Mouse (Mus musculus) ovary, postnatal 36 days (tissue): ENCODE measurements around the gene Sobp.

Experiments
- DNase-seq: peaks from one replicate; pipeline ENCODE4 v3.0.0; 2022; ENCODE audit warnings: low spot score, mixed read lengths

The Sobp gene

GRCm38 (mm10) chr10:43174326-43175155 lies at the start of gene Sobp, which contains the start of gene 9030612E09Rik:
Sobp (minus strand) TSS chr10:43174530.
9030612E09Rik (plus strand) TSS chr10:43174704.
- peak; percentile 76 for DNase-seq

DNA sequence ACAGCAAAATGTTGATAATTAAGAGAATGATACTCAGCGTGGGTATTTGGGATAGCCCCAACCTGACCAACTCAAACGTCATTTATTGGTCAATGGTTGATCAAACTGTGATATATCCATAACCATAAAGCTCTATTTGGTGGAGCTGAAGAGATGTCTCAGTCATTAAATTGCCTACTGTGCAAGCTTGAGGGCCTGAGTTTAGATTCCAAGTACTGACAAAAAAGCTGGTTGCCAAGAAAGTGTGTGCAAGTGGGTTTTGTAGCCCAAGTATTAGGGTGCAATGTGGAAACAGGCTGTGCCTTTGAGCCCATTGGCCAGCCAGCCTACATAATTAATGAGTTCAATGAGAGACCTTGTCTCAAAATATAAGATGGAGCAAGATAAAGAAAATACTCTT lies 49.1 kb upstream of the Sobp start:
- DNase-seq: no peak

DNA sequence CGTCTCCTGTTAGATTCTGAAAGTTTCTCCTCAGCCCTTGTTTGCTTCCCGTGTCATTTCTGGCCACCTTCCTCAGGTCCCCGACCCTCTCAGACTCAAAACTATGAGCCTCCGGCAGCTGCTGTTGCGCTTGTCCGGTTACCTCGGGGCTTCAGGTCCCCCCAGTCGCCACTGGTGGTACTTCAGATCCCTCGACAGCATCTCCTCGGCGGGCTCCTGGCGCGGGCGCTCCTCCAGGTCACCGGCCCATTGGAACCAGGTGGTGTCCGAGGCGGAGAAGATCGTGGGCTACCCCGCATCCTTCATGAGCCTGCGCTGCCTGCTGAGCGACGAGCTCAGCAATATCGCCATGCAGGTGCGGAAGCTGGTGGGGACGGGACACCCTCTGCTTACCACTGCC lies 47.3 kb upstream of the Sobp start:
- DNase-seq: no peak

GRCm38 (mm10) chr10:43220910-43221625 lies 46.7 kb upstream of the Sobp start, which contains the start of gene Pdss2:
Pdss2 (plus strand) TSS chr10:43221486.
- peak; percentile 92 for DNase-seq

DNA sequence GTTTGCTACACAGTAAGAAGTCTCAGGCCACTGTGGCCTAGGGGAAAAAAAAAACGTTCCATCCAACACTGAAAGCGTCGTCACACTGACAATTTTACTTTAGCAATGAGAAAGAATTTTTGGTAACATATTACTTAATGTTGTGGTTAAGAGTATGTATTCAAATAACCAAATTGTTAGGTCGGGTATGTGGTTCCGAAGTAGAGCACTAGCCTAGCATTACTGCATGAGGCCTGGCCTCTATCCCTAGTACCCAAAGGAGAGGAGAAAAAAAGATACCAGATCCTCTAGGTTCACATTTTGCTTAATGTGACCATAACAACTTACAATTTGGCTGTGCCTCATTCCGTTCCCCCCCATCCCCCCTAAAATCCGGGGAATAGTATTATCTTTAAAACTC lies 46.1 kb upstream of the Sobp start:
- DNase-seq: no peak

DNA sequence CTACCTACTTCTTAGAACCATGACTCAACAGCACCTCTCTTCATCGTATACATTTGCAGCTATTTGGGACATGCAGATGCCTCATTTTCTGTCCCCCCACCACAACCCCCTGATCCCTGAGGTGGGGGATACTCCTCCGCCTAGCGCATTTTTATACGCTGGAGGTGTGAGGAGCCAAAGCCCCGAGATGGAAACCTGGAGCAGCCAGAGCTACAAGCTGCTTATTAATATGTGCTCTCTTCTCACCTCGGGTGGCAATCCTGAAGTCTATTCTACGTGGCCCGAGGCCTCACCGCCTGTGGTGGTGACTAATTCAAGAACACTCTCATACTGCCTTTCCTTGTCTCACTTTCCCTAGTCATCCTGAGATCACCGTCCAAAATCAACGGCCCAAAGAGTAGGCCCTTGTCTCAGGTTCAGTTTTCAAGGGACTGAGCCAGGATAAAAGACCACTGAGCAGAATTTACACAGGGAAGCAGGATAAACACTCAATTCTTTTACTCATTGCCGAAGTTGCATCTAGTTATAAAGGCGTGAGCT lies 43.1 kb upstream of the Sobp start:
- no peak for DNase-seq

DNA sequence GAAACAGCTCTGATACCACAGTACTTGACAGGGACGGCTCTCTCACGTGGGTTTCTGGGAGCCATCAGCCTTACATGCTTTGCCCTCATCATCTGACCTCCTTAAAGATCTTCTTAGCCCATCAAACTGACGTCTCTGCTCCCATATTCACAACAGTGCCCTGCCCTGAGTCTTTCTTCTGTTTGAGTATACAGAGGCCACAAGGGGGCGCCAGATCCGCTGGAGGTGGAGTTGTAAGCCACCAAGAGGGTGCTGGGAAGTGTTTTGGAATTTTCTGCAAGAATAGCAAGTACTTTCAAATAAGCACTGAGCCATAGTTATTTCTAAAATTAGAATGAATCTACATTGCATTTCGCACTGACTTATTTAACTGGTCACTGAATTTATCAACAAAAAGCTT lies 37.5 kb upstream of the Sobp start:
- peak; percentile 15 for DNase-seq

DNA sequence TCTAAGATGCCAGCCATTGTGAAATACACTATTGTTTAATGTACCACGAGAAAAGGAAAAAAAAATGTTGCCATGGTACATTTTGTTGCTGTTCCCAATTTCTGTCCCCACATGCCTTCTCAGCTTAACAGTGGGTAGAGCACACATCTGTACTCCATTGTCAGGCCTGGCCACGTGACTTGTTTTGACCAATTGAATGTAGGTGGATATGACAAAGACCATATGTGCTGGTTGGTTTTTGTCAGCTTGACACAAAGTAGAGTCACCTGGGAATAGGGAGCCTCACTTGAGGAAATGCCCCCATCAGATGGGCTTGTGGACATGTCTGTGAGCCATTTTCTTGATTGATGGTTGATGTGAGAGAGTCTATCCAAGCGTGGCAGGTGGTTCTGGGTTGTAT lies 29.5 kb upstream of the Sobp start:
- no peak for DNase-seq

DNA sequence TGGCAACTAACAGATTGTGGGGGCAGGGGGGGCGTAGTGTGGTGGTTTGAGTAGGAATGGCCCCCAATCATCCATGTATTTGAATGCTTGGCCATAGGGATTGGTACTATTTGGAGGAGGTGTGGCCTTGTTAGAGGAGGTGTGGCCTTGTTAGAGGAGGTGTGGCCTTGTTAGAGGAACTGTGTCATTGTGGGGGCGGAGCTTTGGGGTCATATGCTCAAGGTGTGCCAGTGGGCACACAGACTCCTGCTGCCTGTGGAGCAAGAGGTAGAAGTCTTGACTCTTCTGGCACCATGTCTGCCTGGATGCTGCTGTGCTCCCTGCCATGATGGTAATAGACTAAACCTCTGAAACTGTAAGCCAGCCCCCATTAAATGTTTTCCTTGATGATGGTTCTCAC lies 25.9 kb upstream of the Sobp start:
- DNase-seq: no peak

DNA sequence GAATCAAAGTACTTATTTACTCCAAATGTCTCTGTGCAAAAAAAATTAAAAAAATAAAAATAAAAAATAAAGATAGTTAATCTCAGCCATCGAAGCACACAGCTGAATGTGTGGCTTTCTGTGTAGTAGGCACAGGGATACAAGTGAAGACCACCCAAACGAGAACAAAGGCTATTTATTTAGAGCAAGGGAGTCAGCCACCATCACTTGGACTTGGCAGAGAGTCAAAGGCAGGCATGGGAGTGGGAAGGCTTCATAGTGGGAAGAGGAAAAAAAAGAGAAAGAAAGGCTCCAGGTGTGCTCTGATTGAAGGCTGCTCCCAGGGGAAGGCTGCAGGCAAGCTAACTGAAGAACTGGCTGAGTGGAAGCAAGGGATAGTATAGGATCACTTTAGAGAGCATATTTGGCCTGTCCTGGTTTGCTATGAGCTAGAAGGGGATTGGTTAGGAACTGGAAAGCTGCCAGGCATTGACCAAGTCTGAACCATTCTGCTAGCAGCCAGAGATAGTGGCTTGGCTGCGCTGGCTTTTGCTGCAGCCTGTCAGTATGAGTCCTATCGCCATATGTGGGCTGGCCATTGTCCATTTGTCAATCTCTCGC lies 6.1 kb upstream of the Sobp start:
- no peak for DNase-seq

DNA sequence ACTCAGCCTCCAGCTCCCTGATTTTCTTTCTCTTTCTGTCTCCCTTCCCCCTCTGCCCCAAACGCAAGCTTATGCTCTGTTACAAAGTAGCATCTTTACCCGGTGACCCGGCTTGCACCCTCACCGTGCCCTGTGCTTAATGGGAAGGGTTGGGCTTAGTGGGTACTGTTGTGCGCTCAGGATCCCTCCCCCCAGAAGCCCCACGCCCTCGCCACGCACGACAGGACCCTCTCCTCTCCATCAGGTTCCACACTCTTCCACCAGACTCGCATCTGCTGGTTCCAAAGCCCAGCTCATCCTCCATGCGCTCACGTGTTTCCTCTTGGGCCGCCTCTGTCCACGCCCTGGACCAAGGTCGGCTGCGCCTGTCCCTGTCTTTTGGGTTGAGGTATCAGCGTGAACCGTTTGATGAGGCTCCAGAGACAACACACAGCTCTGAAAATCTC lies 849 bp upstream of the Sobp start:
- peak; percentile 19 for DNase-seq

DNA sequence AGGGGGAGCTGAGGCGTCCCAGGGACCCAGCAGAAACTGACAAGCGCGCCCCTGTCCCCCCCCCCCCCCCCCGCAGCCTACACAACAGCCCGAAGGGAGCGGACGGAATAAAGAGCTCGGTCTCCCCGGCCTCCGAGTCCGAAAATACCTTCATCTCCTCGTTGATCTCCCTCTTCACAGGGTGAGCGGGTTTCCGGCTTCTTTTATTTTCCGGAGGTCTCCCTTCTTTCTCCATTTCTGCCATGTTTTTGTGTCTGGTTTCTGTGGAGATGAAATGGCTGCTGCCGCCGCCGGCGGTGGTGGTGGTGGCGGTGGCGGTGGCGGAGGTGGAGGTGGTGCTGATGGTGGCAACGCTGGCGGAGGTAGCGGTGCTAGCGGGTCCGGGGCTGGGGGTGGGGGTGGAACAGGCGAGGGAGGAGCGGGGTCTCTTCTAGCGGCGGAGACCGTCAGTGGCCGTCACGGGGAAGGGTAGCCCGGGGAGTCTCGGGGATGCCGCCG lies 453 bp downstream of the Sobp start:
- DNase-seq: no peak

GRCm38 (mm10) chr10:43173141-43173827 lies 1.0 kb downstream of the Sobp start:
- peak; percentile 77 for DNase-seq

- DNase-seq: no peak
Observed at GRCm38 (mm10) chr10:43172554-43172953, 1.8 kb downstream of the Sobp start.

- no peak for DNase-seq
Observed at GRCm38 (mm10) chr10:43172066-43172465, 2.3 kb downstream of the Sobp start.

DNA sequence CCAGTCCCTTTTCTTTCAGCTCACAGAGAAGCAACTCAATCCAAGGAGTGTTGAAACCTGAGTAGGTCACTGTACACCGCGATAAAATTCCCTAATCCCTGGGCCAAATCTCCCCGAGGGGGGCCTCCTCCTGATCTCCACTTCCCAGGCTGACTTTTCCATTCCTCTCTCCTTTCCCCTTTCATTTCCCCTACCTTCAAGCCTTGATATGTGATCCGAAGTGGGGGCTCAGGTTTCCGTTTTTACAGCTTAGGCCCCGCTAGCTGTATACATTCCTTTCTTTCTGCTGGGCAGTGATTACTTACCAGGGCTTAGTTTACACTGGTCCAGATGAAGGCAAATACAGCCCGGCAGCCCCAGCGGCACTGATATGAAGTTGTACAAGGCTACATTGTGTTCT lies 3.2 kb downstream of the Sobp start:
- peak; percentile 15 for DNase-seq

- DNase-seq: no peak
Observed at GRCm38 (mm10) chr10:43168847-43169246, 5.5 kb downstream of the Sobp start.

GRCm38 (mm10) chr10:43166817-43167216 lies 7.5 kb downstream of the Sobp start:
- no peak for DNase-seq

DNA sequence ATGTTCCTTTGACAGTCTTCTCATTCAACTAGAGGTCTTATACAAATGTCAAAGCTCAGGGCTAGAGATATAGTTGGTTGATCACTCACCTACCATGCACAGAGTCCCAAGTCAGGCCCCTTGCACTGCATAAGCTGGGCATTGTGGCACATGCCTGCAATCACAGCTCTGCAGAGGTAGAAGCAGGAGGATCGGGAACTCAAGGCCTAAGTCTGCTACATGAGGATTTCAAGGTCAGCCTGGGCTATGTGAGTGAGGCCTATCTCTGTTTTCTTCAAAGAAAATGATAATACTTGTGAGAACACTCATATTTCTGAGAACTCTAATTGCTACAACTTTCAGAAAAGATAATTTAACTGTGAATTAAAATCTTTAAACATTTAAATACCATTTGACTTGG lies 8.2 kb downstream of the Sobp start:
- peak; percentile 20 for DNase-seq

- no peak for DNase-seq
Observed at GRCm38 (mm10) chr10:43164406-43164805, 9.9 kb downstream of the Sobp start.

GRCm38 (mm10) chr10:43162318-43162717 lies 12.0 kb downstream of the Sobp start:
- no peak for DNase-seq

- DNase-seq: no peak
Observed at GRCm38 (mm10) chr10:43159333-43159732, 15.0 kb downstream of the Sobp start.
